Mouse (Mus musculus): ENCODE measurements at regions not wholly inside any gene's neighbourhood (a gene's known extent, or its start where the extent isn't known, plus 50 kb on each side); places are given as distances from the start of the nearest gene placed in this dataset.

GRCm38 (mm10) chr1:163650577-163651180 is 74.4 kb downstream of the Mettl11b start:
- TF ChIP-seq CTCF (IDR thresholded peaks at IDR 0.05), result no peak
- intact Hi-C loops (cut with DNase I), result no loop called here
- H3K4me3 ChIP-seq, result no peak overlapping the region
- DNase-seq, result no peak
- H3K27ac ChIP-seq, result no peak overlapping the region

GRCm38 (mm10) chr1:163642091-163642490 is 82.9 kb downstream of the Mettl11b start:
- intact Hi-C loops (cut with DNase I), result no loop called here
- no peak for TF ChIP-seq CTCF (IDR thresholded peaks at IDR 0.05)
- H3K27ac ChIP-seq, result no peak overlapping the region
- H3K4me3 ChIP-seq, result no peak overlapping the region
- no peak for DNase-seq

- TF ChIP-seq CTCF (IDR thresholded peaks at IDR 0.05), result no peak
- Histone ChIP-seq H3K27ac (no peak overlapping the region), H3K4me3 (no peak overlapping the region)
- no peak for DNase-seq
- intact Hi-C loops (cut with DNase I), result no loop called here
Measured at GRCm38 (mm10) chr1:163640527-163641228, 84.4 kb downstream of the Mettl11b start.

GRCm38 (mm10) chr1:163630291-163630812 is 94.7 kb downstream of the Mettl11b start:
- no peak for DNase-seq
- H3K27ac ChIP-seq, result no peak overlapping the region
- intact Hi-C loops (cut with DNase I), result no loop called here
- no peak for TF ChIP-seq CTCF (IDR thresholded peaks at IDR 0.05)
- H3K4me3 ChIP-seq, result no peak overlapping the region

- Histone ChIP-seq H3K27ac (no peak overlapping the region), H3K4me3 (no peak overlapping the region)
- no peak for TF ChIP-seq CTCF (IDR thresholded peaks at IDR 0.05)
- DNase-seq, result no peak
- intact Hi-C loops (cut with DNase I), result no loop called here
Measured at GRCm38 (mm10) chr1:163624887-163625286, 100.1 kb downstream of the Mettl11b start.

- Histone ChIP-seq H3K27ac (no peak overlapping the region), H3K4me3 (no peak overlapping the region)
- intact Hi-C loops (cut with DNase I), result no loop called here
- DNase-seq, result no peak
- TF ChIP-seq CTCF (IDR thresholded peaks at IDR 0.05), result no peak
Measured at GRCm38 (mm10) chr1:163621293-163621692, 103.7 kb downstream of the Mettl11b start.

GRCm38 (mm10) chr1:163619831-163620230 is 105.2 kb downstream of the Mettl11b start:
- no peak for TF ChIP-seq CTCF (IDR thresholded peaks at IDR 0.05)
- DNase-seq, result no peak
- no peak overlapping the region for H3K4me3 ChIP-seq
- no peak overlapping the region for H3K27ac ChIP-seq
- intact Hi-C loops (cut with DNase I), result no loop called here

GRCm38 (mm10) chr1:163618132-163618531 is 106.9 kb downstream of the Mettl11b start:
- DNase-seq, result no peak
- Histone ChIP-seq H3K27ac (no peak overlapping the region), H3K4me3 (no peak overlapping the region)
- intact Hi-C loops (cut with DNase I), result no loop called here
- no peak for TF ChIP-seq CTCF (IDR thresholded peaks at IDR 0.05)

GRCm38 (mm10) chr1:163616596-163616995 is 108.4 kb downstream of the Mettl11b start:
- TF ChIP-seq CTCF (IDR thresholded peaks at IDR 0.05), result no peak
- H3K27ac ChIP-seq, result no peak overlapping the region
- intact Hi-C loops (cut with DNase I), result no loop called here

GRCm38 (mm10) chr1:163608429-163608828 is 116.6 kb downstream of the Mettl11b start:
- DNase-seq, result no peak
- Histone ChIP-seq H3K27ac (peak overlapping the region; percentile 38), H3K4me3 (no peak overlapping the region)
- TF ChIP-seq CTCF (IDR thresholded peaks at IDR 0.05), result no peak
- intact Hi-C loops (cut with DNase I), result loop anchor here (10.0 kb wide), 1 partner anchor 454 kb away; no protein-coding TSS in a partner anchor

More at GRCm38 (mm10) chr1:163616596-163616995, 108.4 kb downstream of the Mettl11b start:
- no peak for DNase-seq
- no peak overlapping the region for H3K4me3 ChIP-seq

- Histone ChIP-seq H3K27ac (peak overlapping the region; percentile 55), H3K4me3 (no peak overlapping the region)
- no peak for TF ChIP-seq CTCF (IDR thresholded peaks at IDR 0.05)
- intact Hi-C loops (cut with DNase I), result loop anchor here (10.0 kb wide), 1 partner anchor 453 kb away; no protein-coding TSS in a partner anchor
- peak; percentile 75 for DNase-seq
Measured at GRCm38 (mm10) chr1:163607701-163608100, 117.3 kb downstream of the Mettl11b start.

- DNase-seq, result no peak
- Histone ChIP-seq H3K4me3 (no peak overlapping the region), H3K27ac (no peak overlapping the region)
- no peak for TF ChIP-seq CTCF (IDR thresholded peaks at IDR 0.05)
- intact Hi-C loops (cut with DNase I), result loop anchor here (10.0 kb wide), 1 partner anchor 445 kb away; no protein-coding TSS in a partner anchor
Measured at GRCm38 (mm10) chr1:163599926-163600890, 124.8 kb downstream of the Mettl11b start.

All from gastrocnemius, adult 2 months (tissue).